In the genomic region with DNA sequence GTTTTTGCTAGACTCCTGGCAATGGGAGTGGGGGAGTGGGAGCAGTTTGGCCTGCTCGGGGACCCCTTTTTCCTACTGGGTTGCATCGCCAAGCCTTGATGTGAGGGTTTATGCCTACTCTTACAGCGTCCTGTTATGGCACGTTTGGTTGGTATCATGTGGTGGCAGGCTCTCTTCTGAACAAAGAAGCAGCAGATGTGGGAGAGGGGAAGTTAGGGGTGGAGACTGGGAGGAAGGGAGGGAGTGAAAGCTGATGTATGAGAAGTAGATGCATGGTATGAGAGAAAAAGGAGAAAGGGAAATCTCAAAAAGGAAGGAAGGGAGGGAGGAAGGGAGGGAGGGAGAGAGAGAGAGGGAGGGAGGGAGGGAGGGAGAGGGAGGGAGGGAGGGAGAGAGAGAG, we compare ENCODE assay signal across 19 mouse cellular contexts. TPM values are rescaled to one million over a fixed set of nuclear protein-coding genes. Genes with fewer than 3 reads are reported as not detected.
DNase-seq lines count a peak whose midpoint lies in the region; ATAC-seq and TF ChIP-seq lines count a peak whose summit lies in the region.
"Had no signal": no experiment of that assay in that cellular context is flagged by ENCODE, and none has a peak within 500 bp of the region (broad histone marks: within the 10 kb centered on the region; RNA-seq: fewer than 3 reads in every experiment).

No protein-coding gene starts in this region.

- no peak overlapping the region for H3K4me2 ChIP-seq in hindbrain, embryonic 14.5 days (replicated peaks)

- H3K4me1 ChIP-seq in hindbrain, embryonic 10.5 days (replicated peaks) = peaks cover under 1% of the 10 kb centered on the region; the same call in 1 of the 2 replicates
- 0 out of 2 replicates have a peak, but pooled peaks cover 3% of the 10 kb centered on the region for H3K4me1 ChIP-seq in hindbrain, embryonic 14.5 days (replicated peaks; ENCODE audit: control insufficient read depth, insufficient read depth, low read length)
- peaks cover 4% of the 10 kb centered on the region; the same call in 1 of the 2 replicates for H3K4me1 ChIP-seq in bone marrow macrophage, adult 2 months (ENCODE audit: control insufficient read depth, insufficient read depth, low read length)
- H3K4me1 ChIP-seq in small intestine, adult 2 months (ENCODE audit: control insufficient read depth, insufficient read depth, insufficient read length, low read length) = peaks cover 4% of the 10 kb centered on the region
- H3K4me1 ChIP-seq in forebrain, embryonic 10.5 days = peaks cover 8% of the 10 kb centered on the region; the same call in 1 of the 2 replicates
- H3K4me1 ChIP-seq: embryonic facial prominence, embryonic 13.5 days; heart, embryonic 12.5 days had no signal

- no peaks in the 10 kb centered on the region for H3K36me3 ChIP-seq in hindbrain, embryonic 10.5 days
- H3K36me3 ChIP-seq in hindbrain, embryonic 14.5 days (replicated peaks; ENCODE audit: control insufficient read depth, insufficient read depth) = no peaks in the 10 kb centered on the region
- no peaks in the 10 kb centered on the region for H3K36me3 ChIP-seq in small intestine, adult 2 months (ENCODE audit: control insufficient read depth, insufficient read depth, low read length)
- H3K36me3 ChIP-seq in forebrain, embryonic 10.5 days (replicated peaks) = no peaks in the 10 kb centered on the region
- H3K36me3 ChIP-seq: embryonic facial prominence, embryonic 13.5 days; heart, embryonic 12.5 days; hindbrain, embryonic 12.5 days had no signal

- no peak overlapping the region for H3K9ac ChIP-seq in hindbrain, embryonic 14.5 days
- H3K9ac ChIP-seq: embryonic facial prominence, embryonic 13.5 days; heart, embryonic 12.5 days had no signal

- no peak for ATAC-seq in hindbrain, embryonic 14.5 days (ENCODE audit: low FRiP score)
- peak; percentile 72 for ATAC-seq in granulocyte monocyte progenitor cell, adult 5-6 weeks (replicated peaks; ENCODE audit: poor library complexity, severe bottlenecking)
- no peak for ATAC-seq in inflammation-experienced regulatory T-cells, adult 6 months
- ATAC-seq: hindbrain, postnatal 0 days; Patski had no signal

- peaks cover 22% of the 10 kb centered on the region for H3K27me3 ChIP-seq in hindbrain, embryonic 10.5 days (ENCODE audit: insufficient read depth, poor library complexity, severe bottlenecking)
- H3K27me3 ChIP-seq in hindbrain, embryonic 14.5 days (ENCODE audit: control insufficient read depth, insufficient read depth, low read length) = no peaks in the 10 kb centered on the region
- H3K27me3 ChIP-seq in small intestine, adult 2 months (ENCODE audit: control insufficient read depth, insufficient read depth, low read length) = no peaks in the 10 kb centered on the region
- H3K27me3 ChIP-seq in forebrain, embryonic 10.5 days (ENCODE audit: poor library complexity, severe bottlenecking) = peaks cover 12% of the 10 kb centered on the region
- H3K27me3 ChIP-seq: CH12.LX; embryonic facial prominence, embryonic 13.5 days; forebrain, embryonic 13.5 days; heart, embryonic 12.5 days; hindbrain, embryonic 12.5 days; Patski had no signal

- 83% methylated on average over 4 of the region's 4 CpGs for WGBS in hindbrain, embryonic 10.5 days
- WGBS in hindbrain, embryonic 14.5 days = 71% methylated on average over 4 of the region's 4 CpGs
- WGBS in small intestine, adult 2 months = 82% methylated on average over 4 of the region's 4 CpGs
- WGBS in forebrain, embryonic 10.5 days = 77% methylated on average over 4 of the region's 4 CpGs

- H3K4me3 ChIP-seq in hindbrain, embryonic 10.5 days = no peak overlapping the region
- H3K4me3 ChIP-seq in hindbrain, embryonic 14.5 days (replicated peaks; ENCODE audit: low read length) = no peak overlapping the region
- H3K4me3 ChIP-seq in bone marrow macrophage, adult 2 months (ENCODE audit: insufficient read depth, low read length) = no peak overlapping the region
- no peak overlapping the region for H3K4me3 ChIP-seq in small intestine, adult 2 months (ENCODE audit: low read depth, low read length)
- no peak overlapping the region for H3K4me3 ChIP-seq in forebrain, embryonic 10.5 days

- H3K27ac ChIP-seq in hindbrain, embryonic 10.5 days = 0 out of 2 replicates have a peak overlapping the region, but pooled peaks have one; percentile 35
- no peak overlapping the region for H3K27ac ChIP-seq in hindbrain, embryonic 14.5 days
- 0 out of 2 replicates have a peak overlapping the region, but pooled peaks have one; percentile 4 for H3K27ac ChIP-seq in bone marrow macrophage, adult 2 months (ENCODE audit: insufficient read depth, low read depth, low read length)
- peak overlapping the region; percentile 49; the same call in 1 of the 2 replicates for H3K27ac ChIP-seq in small intestine, adult 2 months (ENCODE audit: insufficient read depth, low read depth, low read length)
- no peak overlapping the region for H3K27ac ChIP-seq in forebrain, embryonic 10.5 days
- H3K27ac ChIP-seq: embryonic facial prominence, embryonic 13.5 days; forebrain, embryonic 13.5 days; hindbrain, embryonic 12.5 days had no signal

- no peak for TF ChIP-seq CTCF in bone marrow macrophage, adult 2 months (IDR thresholded peaks at IDR 0.05; ENCODE audit: low read depth, low read length)
- TF ChIP-seq CTCF in small intestine, adult 2 months (IDR thresholded peaks at IDR 0.05; ENCODE audit: extremely low read depth, insufficient read length, insufficient replicate concordance, low read depth, low read length) = no peak

- TF ChIP-seq POLR2A in bone marrow macrophage, adult 2 months (IDR thresholded peaks at IDR 0.05; ENCODE audit: borderline replicate concordance, low read depth, low read length) = no peak
- no peak for TF ChIP-seq POLR2A in small intestine, adult 2 months (IDR thresholded peaks at IDR 0.05; ENCODE audit: low read depth, low read length)

- no peaks in the 10 kb centered on the region for H3K9me3 ChIP-seq in hindbrain, embryonic 10.5 days
- no peaks in the 10 kb centered on the region for H3K9me3 ChIP-seq in hindbrain, embryonic 14.5 days (ENCODE audit: control insufficient read depth, low read length)
- H3K9me3 ChIP-seq in forebrain, embryonic 10.5 days = no peaks in the 10 kb centered on the region
- H3K9me3 ChIP-seq: embryonic facial prominence, embryonic 13.5 days; forebrain, embryonic 13.5 days; heart, embryonic 12.5 days; hindbrain, embryonic 12.5 days had no signal

- no peak for DNase-seq in hindbrain, embryonic 10.5 days (ENCODE audit: low spot score)
- no peak for DNase-seq in hindbrain, embryonic 14.5 days (ENCODE audit: low spot score)
- no peak for DNase-seq in forebrain, embryonic 10.5 days (ENCODE audit: extremely low spot score, low spot score)
- DNase-seq: adrenal gland, postnatal 14 days; cerebellum, adult 2 months; cerebellum, postnatal 10 days; gastrocnemius, postnatal 10 days; heart, postnatal 36 days had no signal

RNA-seq across cellular contexts. Expression of a gene that starts 11.8 kb away (rescaled TPM):
- 0.14 TPM in 1 of 2 replicates, not detected in the other for polyA plus RNA-seq in hindbrain, embryonic 10.5 days (2016; fragmentation: Nextera tagmentation; extraction: Ambion mirVana)
- not detected in 2 replicates for polyA plus RNA-seq in hindbrain, embryonic 14.5 days (2014; fragmentation: Nextera tagmentation; extraction: Ambion mirVana)
- polyA plus RNA-seq in bone marrow macrophage, adult 2 months (2012; ENCODE audit: insufficient read depth, insufficient read length, missing spikeins) = 33.5 and 34.6 TPM in 2 replicates
- total RNA-seq in granulocyte monocyte progenitor cell, adult 5-6 weeks (2014; fragmentation: Nextera tagmentation) = 1.8 TPM in 1 of 2 replicates, not detected in the other
- total RNA-seq in granulocyte monocyte progenitor cell, adult 5-6 weeks (2017) = 0.46 and 1.0 TPM in 2 replicates
- 25.9 and 87.8 TPM in 2 replicates for polyA plus RNA-seq in small intestine, adult 2 months (2012; rRNA removed)
- 0.12 TPM in 1 of 2 replicates, not detected in the other for polyA plus RNA-seq in forebrain, embryonic 10.5 days (2016; fragmentation: Nextera tagmentation; extraction: Ambion mirVana)
- under 1 TPM in 2 of 3 experiments, not detected in 1; 0.20 to 0.26 TPM for polyA plus RNA-seq in inflammation-experienced regulatory T-cells, adult 6 months (2017; shearing (Covaris generic))
- total RNA-seq: hindbrain, postnatal 0 days had no signal
- polyA plus RNA-seq: embryonic facial prominence, embryonic 13.5 days; forebrain, embryonic 13.5 days had no signal

RNA-seq across cellular contexts. Expression of a gene that starts 14.5 kb away (rescaled TPM):
- 47.5 and 52.3 TPM in 2 replicates for polyA plus RNA-seq in hindbrain, embryonic 10.5 days (2016; fragmentation: Nextera tagmentation; extraction: Ambion mirVana)
- 89.6 and 103 TPM in 2 replicates for polyA plus RNA-seq in hindbrain, embryonic 14.5 days (2014; fragmentation: Nextera tagmentation; extraction: Ambion mirVana)
- 46.5 and 47.2 TPM in 2 replicates for polyA plus RNA-seq in bone marrow macrophage, adult 2 months (2012; ENCODE audit: insufficient read depth, insufficient read length, missing spikeins)
- total RNA-seq in granulocyte monocyte progenitor cell, adult 5-6 weeks (2014; fragmentation: Nextera tagmentation) = 31.2 and 47.8 TPM in 2 replicates
- 46.3 and 61.3 TPM in 2 replicates for total RNA-seq in granulocyte monocyte progenitor cell, adult 5-6 weeks (2017)
- polyA plus RNA-seq in small intestine, adult 2 months (2012; rRNA removed) = 12.0 and 25.8 TPM in 2 replicates
- polyA plus RNA-seq in forebrain, embryonic 10.5 days (2016; fragmentation: Nextera tagmentation; extraction: Ambion mirVana) = 57.7 and 58.4 TPM in 2 replicates
- 10 to 100 TPM; 64.3 to 71.7 (median 67.1) TPM for polyA plus RNA-seq in inflammation-experienced regulatory T-cells, adult 6 months (2017; shearing (Covaris generic))

Comparison
In these comparisons a context has a peak if more than half of its experiments do, and no peak if none do; other contexts are left out.
1. H3K27ac ChIP-seq: peak in hindbrain, embryonic 10.5 days (single experiment), bone marrow macrophage, adult 2 months (single experiment) and small intestine, adult 2 months (single experiment); none in hindbrain, embryonic 14.5 days (single experiment) and forebrain, embryonic 10.5 days (single experiment).
2. RNA of a gene that starts 11.8 kb away (polyA plus RNA-seq): 25.9 to 87.8 TPM in small intestine, adult 2 months and 33.5 to 34.6 TPM in bone marrow macrophage, adult 2 months; 0.20 to 0.26 TPM in inflammation-experienced regulatory T-cells, adult 6 months, 0.12 TPM in forebrain, embryonic 10.5 days, 0.14 TPM in hindbrain, embryonic 10.5 days and not detected in hindbrain, embryonic 14.5 days; every median in the first group is over 10 times any median in the second.